ENCODE assay signal across 16 mouse cellular contexts in genomic region chr5:97088231-97088630, GRCm38 (mm10).
"Had no signal": no experiment of that assay in that cellular context is flagged by ENCODE, and none has a peak within 500 bp of the region (broad histone marks: within the 10 kb centered on the region; RNA-seq: fewer than 3 reads in every experiment).

No protein-coding gene starts in this region.

- H3K9me3 ChIP-seq: neural tube, embryonic 13.5 days; neural tube, embryonic 15.5 days; stomach, embryonic 15.5 days had no signal

- H3K9ac ChIP-seq: neural tube, embryonic 13.5 days; neural tube, embryonic 15.5 days; stomach, embryonic 15.5 days had no signal

- DNase-seq: retina, postnatal 1 day; right cerebral cortex, adult 18-20 months; right cerebral cortex, postnatal 14 days; right cerebral cortex, postnatal 25 days; right cerebral cortex, postnatal 4 days; spleen, adult 18-20 months; thymus, adult 18-20 months; thymus, adult 2 months; thymus, postnatal 14 days; thymus, postnatal 25 days; thymus, postnatal 36 days; thymus, postnatal 4 days had no signal

- H3K27ac ChIP-seq: neural tube, embryonic 13.5 days; neural tube, embryonic 15.5 days; stomach, embryonic 15.5 days; stomach, postnatal 0 days had no signal

- H3K27me3 ChIP-seq: neural tube, embryonic 13.5 days; neural tube, embryonic 15.5 days; stomach, embryonic 15.5 days had no signal

- H3K4me1 ChIP-seq: neural tube, embryonic 13.5 days; neural tube, embryonic 15.5 days; stomach, embryonic 15.5 days had no signal

- H3K4me2 ChIP-seq: neural tube, embryonic 13.5 days; neural tube, embryonic 15.5 days; stomach, embryonic 15.5 days had no signal

- H3K4me3 ChIP-seq: neural tube, embryonic 13.5 days; neural tube, embryonic 15.5 days; stomach, embryonic 15.5 days had no signal
